Mouse (Mus musculus): ENCODE data around the gene Mtnr1a.

Gene Mtnr1a

GRCm38 (mm10) chr8:45110064-45110812 is 41.3 kb downstream of the Mtnr1a start:
- in situ Hi-C loops (cut with MboI) = no loop called here

GRCm38 (mm10) chr8:45110813-45111104 is 41.8 kb downstream of the Mtnr1a start:
- in situ Hi-C loops (cut with MboI) = no loop called here

GRCm38 (mm10) chr8:45111820-45112219 is 42.9 kb downstream of the Mtnr1a start:
- in situ Hi-C loops (cut with MboI) = no loop called here

- in situ Hi-C loops (cut with MboI) = no loop called here
Observed at GRCm38 (mm10) chr8:45117588-45117987, 48.7 kb downstream of the Mtnr1a start.

GRCm38 (mm10) chr8:45125680-45126079 is 56.7 kb downstream of the Mtnr1a start:
- in situ Hi-C loops (cut with MboI) = no loop called here

Data from mature B cell (primary cell).